Mouse (Mus musculus) kidney, adult 9 months (tissue): Measurements from ENCODE around the gene Osbp.

ENCODE experiments used
- DNase-seq: peaks from one replicate; pipeline ENCODE4 v3.0.0; 2022

The Osbp gene

GRCm38 (mm10) chr19:11992034-11992433 is 26.3 kb downstream of the Osbp start:
- no peak for DNase-seq

GRCm38 (mm10) chr19:11992441-11993029 is 26.8 kb downstream of the Osbp start:
- no peak for DNase-seq

- DNase-seq: peak; percentile 46
These were observed 29.1 kb downstream of the Osbp start for GRCm38 (mm10) chr19:11994703-11995431.

- no peak for DNase-seq
These were observed 30.1 kb downstream of the Osbp start for GRCm38 (mm10) chr19:11995722-11996448.

GRCm38 (mm10) chr19:12001686-12002085 is 35.9 kb downstream of the Osbp start:
- DNase-seq: no peak

- peak; percentile 61 for DNase-seq
These were observed 36.4 kb downstream of the Osbp start for GRCm38 (mm10) chr19:12002125-12002524.

- no peak for DNase-seq
These were observed 37.0 kb downstream of the Osbp start for GRCm38 (mm10) chr19:12002791-12003190.

- peak; percentile 43 for DNase-seq
These were observed 37.8 kb downstream of the Osbp start for GRCm38 (mm10) chr19:12003568-12003967.

- DNase-seq: peak; percentile 47
These were observed 38.7 kb downstream of the Osbp start for GRCm38 (mm10) chr19:12004216-12005008.

- DNase-seq: peak; percentile 85
These were observed 39.9 kb downstream of the Osbp start for GRCm38 (mm10) chr19:12005376-12006360.

- DNase-seq: no peak
These were observed 40.7 kb downstream of the Osbp start for GRCm38 (mm10) chr19:12006361-12006947.

GRCm38 (mm10) chr19:12007105-12007931 is 41.6 kb downstream of the Osbp start:
- DNase-seq: peak; percentile 53

GRCm38 (mm10) chr19:12008410-12009380 is 43.0 kb downstream of the Osbp start:
- no peak for DNase-seq

- peak; percentile 84 for DNase-seq
These were observed 44.0 kb downstream of the Osbp start for GRCm38 (mm10) chr19:12009501-12010280.

GRCm38 (mm10) chr19:12010281-12010771 is 44.6 kb downstream of the Osbp start:
- peak; percentile 88 for DNase-seq

GRCm38 (mm10) chr19:12010916-12011559 is 45.3 kb downstream of the Osbp start:
- DNase-seq: peak; percentile 84
